Mouse (Mus musculus) bone marrow macrophage, adult 2 months (primary cell): ENCODE results near the gene Fcf1.

Experiments used
- CTCF ChIP-seq: IDR thresholded peaks from 2 replicates; pipeline ENCODE4 v1.5.1; 2012; ENCODE audit warnings: low read depth, mild to moderate bottlenecking, low read length, moderate library complexity
- POLR2A ChIP-seq: IDR thresholded peaks from 2 replicates; pipeline ENCODE4 v1.6.1; 2012; ENCODE audit warnings: mild to moderate bottlenecking, low read depth, low read length, borderline replicate concordance

- TF ChIP-seq POLR2A (no peak), CTCF (no peak)
Measured at GRCm38 (mm10) chr12:84996083-84996496, 25.4 kb downstream of the Fcf1 start, which contains the start of gene Ylpm1.
